Mouse (Mus musculus) spleen, adult 18-20 months (tissue): ENCODE results near the gene Chst3.
A peak's percentile ranks its signal among the peaks of the same experiment; 100 is the strongest.
"Not testable (repeated sequence)": the region's sequence is repeated elsewhere in the genome, so short reads cannot be mapped to it uniquely, and the experiment has no call there.

Experiments used
- DNase-seq, 2 experiments: peaks; one replicate each; pipeline ENCODE4 v3.0.0; 2022; ENCODE audit warnings: mixed read lengths in 2 of 2

The Chst3 gene

GRCm38 (mm10) chr10:60218591-60219499 lies at the start of gene Chst3:
Chst3 (minus strand) TSS chr10:60219260.
- DNase-seq, result peak; percentile 68 to 69

DNA sequence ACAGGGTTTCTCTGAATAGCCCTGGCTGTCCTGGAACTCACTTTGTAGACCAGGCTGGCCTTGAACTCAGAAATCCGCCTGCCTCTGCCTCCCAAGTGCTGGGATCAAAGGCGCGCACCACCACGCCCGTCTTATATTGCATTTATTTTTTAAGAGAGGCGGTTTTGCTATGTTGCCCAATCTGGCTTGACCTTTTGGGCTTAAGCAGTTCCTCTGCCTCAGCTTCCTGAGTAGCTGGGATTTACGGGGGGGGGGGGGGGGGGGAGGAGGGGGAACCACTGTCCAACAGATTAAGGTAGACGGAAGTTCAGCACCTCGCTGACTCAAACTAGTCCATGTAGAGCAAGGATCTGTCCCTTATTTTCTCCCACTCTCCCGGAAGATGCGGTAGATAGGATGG lies 49.7 kb upstream of the Chst3 start:
- no peak for DNase-seq

GRCm38 (mm10) chr10:60266842-60267401 lies 47.9 kb upstream of the Chst3 start:
- DNase-seq, result no peak

GRCm38 (mm10) chr10:60265252-60265651 lies 46.2 kb upstream of the Chst3 start:
- DNase-seq, result no peak

GRCm38 (mm10) chr10:60263351-60263750 lies 44.3 kb upstream of the Chst3 start:
- no peak for DNase-seq

DNA sequence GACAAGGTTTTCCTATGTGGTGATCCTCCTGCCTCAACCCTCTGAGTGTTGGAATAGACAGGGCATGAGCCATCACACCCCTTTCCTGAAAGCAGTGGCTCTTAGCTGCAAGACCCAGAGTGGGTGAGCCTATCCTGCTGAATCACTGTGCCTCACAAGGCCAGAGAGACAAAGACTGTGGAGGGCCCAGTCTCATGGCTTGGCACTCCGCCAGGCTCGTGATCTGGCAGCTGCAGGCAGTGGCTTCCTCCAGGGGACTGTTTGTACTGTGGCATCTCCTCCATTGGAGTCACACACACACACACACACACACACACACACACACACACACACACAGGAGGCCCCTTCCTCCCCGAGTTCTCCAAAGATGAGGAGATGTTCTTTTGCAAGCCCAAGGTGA lies 43.3 kb upstream of the Chst3 start:
- DNase-seq, result peak; percentile 74 to 76

DNA sequence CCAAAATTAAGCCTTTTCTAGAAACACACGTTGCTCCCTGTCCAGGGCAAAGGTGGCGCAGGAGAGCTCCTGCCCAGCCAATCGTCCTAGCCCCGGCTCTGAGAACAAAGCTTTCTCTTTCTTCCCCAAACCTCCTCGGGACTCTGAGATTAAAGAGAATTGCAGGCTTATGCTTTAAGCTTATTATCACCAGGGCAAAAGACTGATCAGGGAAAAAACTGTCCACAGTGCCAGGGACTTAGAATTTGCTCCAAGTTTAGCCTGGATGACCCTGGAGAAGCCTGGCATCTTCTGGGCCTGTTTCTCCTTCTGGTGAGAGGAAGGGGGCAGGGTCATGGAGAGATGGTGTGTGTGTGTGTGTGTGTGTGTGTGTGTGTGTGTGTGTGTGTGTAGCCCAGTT lies 42.5 kb upstream of the Chst3 start:
- no peak for DNase-seq

GRCm38 (mm10) chr10:60260557-60261294 lies 41.7 kb upstream of the Chst3 start:
- DNase-seq, result peak; percentile 49 to 60

- no peak for DNase-seq
These were observed 38.3 kb upstream of the Chst3 start for GRCm38 (mm10) chr10:60257261-60257825.

DNA sequence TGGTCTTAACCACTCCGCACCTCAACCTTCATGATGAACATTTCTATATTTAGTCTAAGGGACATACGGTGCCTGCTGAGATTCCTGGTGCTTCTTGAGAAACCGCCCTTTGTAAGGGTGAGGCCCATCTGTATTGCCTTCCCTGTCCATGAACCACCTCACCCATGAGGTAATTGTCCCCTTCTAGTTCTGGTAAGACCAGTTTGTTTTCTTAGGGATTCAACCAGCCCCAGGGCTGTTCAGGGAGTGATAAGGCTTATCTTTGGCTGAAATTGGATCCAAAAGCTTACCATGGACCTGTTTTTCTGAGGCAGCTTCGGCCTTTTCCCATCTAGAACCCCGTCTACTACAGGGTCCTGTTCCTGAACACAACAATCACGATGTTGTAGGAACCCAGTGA lies 37.0 kb upstream of the Chst3 start:
- DNase-seq, result no peak

GRCm38 (mm10) chr10:60252606-60253005 lies 33.5 kb upstream of the Chst3 start:
- no peak for DNase-seq

DNA sequence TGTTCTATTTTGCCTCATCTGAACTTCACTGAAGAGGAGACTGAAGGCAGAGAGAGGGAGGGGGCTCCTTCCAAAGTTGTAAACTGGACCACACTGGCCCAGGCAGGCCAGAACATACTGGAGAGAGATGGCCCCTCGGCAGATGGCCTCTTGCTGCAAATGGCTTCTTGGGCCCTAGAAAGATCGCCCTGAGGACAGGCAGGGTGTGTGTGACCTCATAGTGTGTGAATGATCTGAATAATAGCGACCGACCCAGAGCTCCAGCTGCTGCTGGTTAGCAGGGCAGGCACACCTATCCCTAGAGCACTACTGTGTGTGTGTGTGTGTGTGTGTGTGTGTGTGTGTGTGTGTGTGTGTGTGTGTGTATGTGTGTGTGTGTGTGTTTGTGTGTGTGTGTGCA lies 33.1 kb upstream of the Chst3 start:
- no peak for DNase-seq

DNA sequence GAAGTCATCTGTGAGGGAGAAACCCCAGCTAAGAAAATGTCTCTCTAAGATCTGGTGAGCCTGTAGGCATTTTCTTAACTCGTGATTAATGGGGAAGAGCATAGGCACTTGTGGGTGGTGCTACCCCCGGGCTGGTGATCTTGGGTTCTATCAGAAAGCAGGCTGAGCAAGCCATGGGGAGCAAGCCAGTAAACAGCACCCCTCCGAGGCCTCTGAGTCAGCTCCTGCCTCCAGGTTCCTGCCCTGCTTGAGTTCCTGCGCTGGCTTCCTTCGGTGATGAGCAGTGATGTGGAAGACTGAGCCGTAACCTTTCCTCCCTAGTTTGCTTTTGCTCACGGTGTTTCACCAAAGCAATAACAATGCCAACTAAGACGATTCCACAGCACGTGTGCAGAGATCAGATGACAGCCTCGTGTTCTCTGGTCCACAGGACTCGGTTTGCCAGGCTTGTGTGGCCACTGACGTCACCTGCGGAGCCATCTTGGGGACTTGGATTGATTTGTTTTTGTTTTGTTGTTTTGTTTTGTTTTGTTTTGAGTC lies 31.4 kb upstream of the Chst3 start:
- DNase-seq, result no peak

DNA sequence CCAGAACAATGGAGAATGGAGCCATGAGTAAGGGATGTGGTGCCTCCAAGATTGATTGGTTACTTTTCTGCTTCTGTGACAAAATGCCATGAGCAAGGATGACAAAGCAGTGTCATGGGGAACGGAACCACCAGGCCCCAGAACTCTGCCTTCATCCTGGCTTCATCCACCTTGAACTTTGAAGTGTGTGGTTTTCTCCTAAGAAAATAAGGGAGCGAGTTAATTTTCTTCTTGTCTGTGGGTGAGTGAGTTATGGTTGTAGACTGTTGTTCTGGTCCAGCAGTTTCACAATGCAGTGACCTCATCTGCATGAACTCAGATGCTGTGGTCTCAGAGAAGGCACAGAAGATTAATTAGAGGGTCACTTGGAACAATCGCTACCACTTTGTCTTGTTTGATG lies 29.3 kb upstream of the Chst3 start:
- DNase-seq, result not testable (repeated sequence)

DNA sequence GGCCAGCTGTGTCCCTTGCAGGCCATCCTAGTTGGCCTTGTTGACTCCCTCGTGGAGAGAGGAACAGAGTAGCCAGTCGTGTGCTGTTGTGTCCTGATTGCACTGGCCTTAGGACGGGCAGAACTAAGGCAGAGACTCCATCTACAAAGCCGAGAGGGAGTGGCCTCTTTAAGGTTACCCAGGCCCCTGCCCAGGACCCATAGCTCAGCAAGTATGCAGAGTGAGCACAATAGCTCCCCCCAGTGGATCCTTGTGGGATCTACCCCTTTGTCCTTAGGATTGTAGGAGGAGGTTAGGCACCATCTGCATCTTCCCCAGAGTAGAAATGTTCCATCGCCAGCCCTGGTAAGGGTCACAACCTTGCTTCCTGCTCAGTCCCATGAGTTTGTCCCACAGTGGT lies 27.5 kb upstream of the Chst3 start:
- DNase-seq, result peak in 1 of 2 experiments; percentile 65

DNA sequence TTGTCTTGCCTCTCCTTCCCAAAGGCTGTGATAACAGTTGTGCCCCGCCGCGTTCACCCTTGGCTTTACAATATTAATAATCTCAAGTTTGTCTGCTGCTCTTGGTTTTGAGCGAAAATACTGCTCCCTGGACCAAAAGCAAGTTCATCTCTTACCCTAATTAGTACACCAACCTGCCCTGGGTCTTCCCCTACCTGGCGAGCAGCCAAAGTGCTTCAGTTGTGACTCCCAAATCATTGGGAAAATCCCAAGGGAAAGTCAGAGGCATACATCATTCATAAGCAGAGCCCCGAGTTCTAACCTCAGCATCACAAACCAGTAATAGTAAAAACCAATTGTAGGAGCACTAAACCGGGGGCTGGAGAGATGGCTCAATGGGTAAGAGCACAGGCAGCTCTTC lies 26.6 kb upstream of the Chst3 start:
- DNase-seq, result no peak

DNA sequence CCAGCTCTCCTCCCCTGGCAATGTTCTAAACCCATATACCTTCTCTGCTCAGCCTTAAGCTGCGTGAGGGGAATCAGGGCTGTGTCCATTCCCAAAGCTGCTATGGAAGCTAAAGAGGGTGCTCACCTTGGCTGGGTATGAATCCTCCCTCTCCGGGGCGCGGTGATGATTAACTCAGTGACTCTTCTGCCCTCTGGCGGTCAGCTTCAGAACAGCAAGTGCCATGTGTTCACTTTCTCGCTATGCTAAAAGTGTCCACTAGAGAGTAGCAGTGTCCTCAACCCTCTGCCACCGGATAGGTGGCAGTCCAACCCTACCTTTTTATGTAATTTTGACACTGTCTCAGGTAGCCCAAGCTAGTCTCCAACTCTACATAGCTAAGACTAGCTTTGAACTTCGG lies 26.0 kb upstream of the Chst3 start:
- peak; percentile 77 to 93 for DNase-seq

DNA sequence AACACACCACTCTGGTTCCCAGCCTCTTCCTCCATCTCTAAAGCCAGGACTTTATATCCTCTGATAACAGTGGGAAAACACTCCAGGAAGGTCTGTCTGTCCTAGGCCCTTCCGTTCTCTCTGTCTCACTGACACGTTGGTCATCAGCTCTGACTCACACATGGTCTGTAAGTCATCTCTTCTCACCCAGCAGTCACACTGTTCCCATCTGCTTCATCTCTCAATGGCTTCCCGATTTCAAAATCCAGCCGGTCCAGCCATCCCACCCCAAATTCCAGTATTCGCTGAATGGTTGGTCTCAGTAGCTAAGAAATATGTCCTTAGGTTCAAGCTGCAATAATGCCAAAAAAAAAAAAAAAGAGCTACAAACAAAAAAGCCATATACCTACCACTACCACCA lies 24.9 kb upstream of the Chst3 start:
- DNase-seq, result no peak

DNA sequence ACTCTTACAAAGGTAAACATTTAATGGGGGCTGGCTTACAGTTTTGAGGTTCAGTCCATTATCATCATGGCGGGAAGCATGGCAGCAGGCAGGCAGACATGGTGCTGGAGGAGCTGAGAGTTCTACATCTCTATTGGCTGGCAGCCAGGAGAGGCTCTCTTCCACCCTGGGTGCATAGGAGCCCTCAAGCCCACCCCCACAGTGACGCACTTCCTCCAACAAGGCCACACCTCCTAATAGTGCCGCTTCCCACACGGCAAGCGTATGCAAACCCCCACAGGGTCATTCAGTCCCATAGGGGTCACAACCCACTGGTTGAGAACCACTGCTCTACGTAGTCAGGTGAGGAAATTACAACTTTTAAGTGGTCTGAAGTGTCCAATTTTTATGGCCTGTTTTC lies 21.4 kb upstream of the Chst3 start:
- DNase-seq, result no peak

- peak; percentile 57 to 74 for DNase-seq
These were observed 18.6 kb upstream of the Chst3 start for GRCm38 (mm10) chr10:60237475-60238154.

DNA sequence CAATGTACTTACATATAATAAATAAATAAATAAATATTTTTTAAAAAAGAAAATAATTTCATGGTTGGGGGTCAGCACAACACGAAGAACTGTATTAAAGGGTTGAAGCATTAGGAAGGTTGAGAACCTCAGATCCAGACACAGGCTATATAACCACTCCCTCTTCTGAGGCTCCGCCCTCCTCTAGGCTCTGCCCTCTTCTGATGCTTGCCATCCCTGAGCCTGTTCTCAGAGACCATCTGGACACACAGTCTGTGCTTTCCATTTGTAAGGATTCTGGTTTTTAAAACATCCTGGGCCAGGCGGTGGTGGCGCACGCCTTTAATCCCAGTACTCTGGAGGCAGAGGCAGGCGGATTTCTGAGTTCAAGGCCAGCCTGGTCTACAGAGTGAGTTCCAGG lies 16.8 kb upstream of the Chst3 start:
- not testable (repeated sequence) for DNase-seq

GRCm38 (mm10) chr10:60234006-60234405 lies 14.9 kb upstream of the Chst3 start:
- DNase-seq, result no peak
